Mouse (Mus musculus) small intestine, adult 2 months (tissue): ENCODE data around the gene Fshr.

Experiments used
- CTCF ChIP-seq: fragments of 200-500 bp; IDR thresholded peaks from 2 replicates; pipeline ENCODE4 v1.5.1; 2012; ENCODE audit warnings: low read depth, mild to moderate bottlenecking, control low read depth, inconsistent platforms, low read length, moderate library complexity, mixed read lengths; ENCODE audit not compliant: insufficient replicate concordance, insufficient read length; ENCODE audit errors: extremely low read depth
- POLR2A ChIP-seq: fragments of 200-500 bp; IDR thresholded peaks from 2 replicates; pipeline ENCODE4 v1.6.1; 2012; ENCODE audit warnings: low read depth, mild to moderate bottlenecking, control low read depth, inconsistent platforms, low read length, moderate library complexity

GRCm38 (mm10) chr17:89036049-89036448, 164.4 kb downstream of the Fshr start:
- TF ChIP-seq CTCF = no peak
- TF ChIP-seq POLR2A = no peak
